Mouse (Mus musculus) embryonic facial prominence, embryonic 15.5 days (tissue): ENCODE measurements around the gene Dyrk1a. TPM values are rescaled to one million over a fixed set of nuclear protein-coding genes. Genes with fewer than 3 reads are reported as not detected.
A peak's percentile ranks its signal among the peaks of the same experiment; 100 is the strongest.

ENCODE experiments used
- ATAC-seq: fragments of 200-750 bp; cut with Nextera tagmentation; 2 replicates; pipeline ENCODE4 v1.8.0; 2017; ENCODE audit warnings: low read depth, moderate TSS enrichment; ENCODE audit not compliant: insufficient number of reproducible peaks, low FRiP score, low TSS enrichment
- H3K27ac ChIP-seq: fragments of 300-500 bp; sonication (generic); replicated peaks from 2 replicates; pipeline ENCODE4 v1.5.1; 2015; ENCODE audit warnings: mild to moderate bottlenecking, inconsistent platforms
- H3K27me3 ChIP-seq: fragments of 300-500 bp; sonication (generic); 2 replicates; pipeline ENCODE4 v1.6.1; 2015; ENCODE audit warnings: inconsistent platforms
- H3K36me3 ChIP-seq: fragments of 300-500 bp; sonication (generic); 2 replicates; pipeline ENCODE4 v1.6.1; 2015; ENCODE audit warnings: mild to moderate bottlenecking, inconsistent platforms
- H3K4me1 ChIP-seq: fragments of 300-500 bp; sonication (generic); 2 replicates; pipeline ENCODE4 v1.6.1; 2015; ENCODE audit warnings: inconsistent platforms
- H3K4me2 ChIP-seq: fragments of 300-500 bp; sonication (generic); replicated peaks from 2 replicates; pipeline ENCODE4 v1.6.1; 2015; ENCODE audit warnings: mild to moderate bottlenecking, inconsistent platforms
- H3K4me3 ChIP-seq: fragments of 300-500 bp; sonication (generic); replicated peaks from 2 replicates; pipeline ENCODE4 v1.5.1; 2015; ENCODE audit warnings: mild to moderate bottlenecking, inconsistent platforms
- H3K9ac ChIP-seq: fragments of 300-500 bp; sonication (generic); 2 replicates; pipeline ENCODE4 v1.6.1; 2015; ENCODE audit warnings: inconsistent platforms
- H3K9me3 ChIP-seq: fragments of 300-500 bp; sonication (generic); replicated peaks from 2 replicates; pipeline ENCODE4 v1.6.1; 2016; ENCODE audit warnings: inconsistent platforms
- WGBS: fragments of 180-500 bp; shearing (Covaris S2); methylation state at CpG from one replicate; pipeline ENCODE4 v1.1.7; 2015; 5-methylcytosine and 5-hydroxymethylcytosine counted together
- polyA plus RNA-seq: library from polyadenylated mRNA; unstranded; fragments of >200 nt; fragmentation: Nextera tagmentation; extraction: Ambion mirVana; gene quantifications from 2 replicates; pipeline ENCODE4 v1.2.1, GENCODE M21; 2015

Gene Dyrk1a
- polyA plus RNA-seq, 1 experiment from 2014 or later, result 9.1 TPM

DNA sequence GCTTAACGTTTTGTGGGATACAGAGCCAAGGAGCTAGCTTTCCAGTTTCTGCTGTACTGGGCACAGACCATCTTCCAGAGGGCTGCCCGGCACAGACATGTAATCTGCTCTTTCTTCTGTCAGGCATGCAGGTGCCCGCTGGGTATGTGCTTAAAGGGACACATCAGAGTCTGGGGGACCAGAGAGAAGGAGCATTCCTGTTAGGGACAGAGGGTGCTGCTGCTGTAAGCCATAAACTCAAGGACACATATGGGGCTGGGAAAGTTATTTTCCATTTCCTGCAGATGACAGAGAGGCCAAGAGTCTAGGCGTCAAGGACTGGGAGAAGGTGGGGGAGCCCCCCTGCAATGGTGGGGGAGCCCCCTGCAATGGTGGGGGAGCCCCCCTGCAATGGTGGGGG lies 149.7 kb downstream of the Dyrk1a start:
- no peak overlapping the region for H3K4me2 ChIP-seq
- H3K9me3 ChIP-seq, result no peaks in the 10 kb centered on the region
- H3K9ac ChIP-seq, result no peak overlapping the region
- no peak for ATAC-seq
- peaks cover 19% of the 10 kb centered on the region; the same call in 1 of the 2 replicates for H3K4me1 ChIP-seq
- H3K27me3 ChIP-seq, result 0 out of 2 replicates have a peak, but pooled peaks cover 3% of the 10 kb centered on the region
- 58% methylated on average over 4 of the region's 4 CpGs for WGBS
- no peak overlapping the region for H3K4me3 ChIP-seq
- no peaks in the 10 kb centered on the region for H3K36me3 ChIP-seq
- H3K27ac ChIP-seq, result no peak overlapping the region

DNA sequence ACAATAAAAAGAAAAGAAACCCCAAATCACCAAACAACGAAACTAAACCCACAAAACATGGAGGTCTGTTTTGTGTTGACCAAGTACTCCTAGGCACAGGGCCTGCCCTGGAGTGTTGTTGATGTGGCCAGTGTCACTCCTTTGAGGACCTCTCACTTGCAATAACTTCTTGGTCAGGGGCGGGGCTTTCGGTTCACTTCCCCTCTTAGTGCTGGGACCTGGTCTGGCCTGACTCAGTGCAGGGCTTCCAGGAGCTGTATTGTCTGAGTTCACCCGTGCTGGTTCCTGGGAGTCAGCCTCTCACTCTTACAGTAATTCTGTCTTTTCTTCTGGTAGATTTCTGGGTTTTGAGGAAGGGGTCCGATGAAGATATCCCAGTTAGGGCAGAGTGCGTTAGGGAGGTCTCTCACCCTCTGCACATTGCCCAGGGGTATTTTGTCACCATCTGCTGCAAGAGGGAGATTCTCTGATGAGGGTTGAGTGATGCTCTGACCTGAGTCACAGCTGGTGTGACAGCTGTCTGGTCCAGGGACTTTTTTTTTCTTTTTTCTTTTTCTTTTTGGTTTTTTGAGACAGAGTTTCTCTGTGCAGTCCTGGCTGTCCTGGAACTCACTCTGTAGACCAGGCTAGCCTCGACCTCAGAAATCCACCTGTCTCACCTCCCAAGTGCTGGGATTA lies 150.8 kb downstream of the Dyrk1a start:
- H3K9ac ChIP-seq, result no peak overlapping the region
- H3K9me3 ChIP-seq, result no peaks in the 10 kb centered on the region
- no peaks in the 10 kb centered on the region for H3K36me3 ChIP-seq
- no peak overlapping the region for H3K4me2 ChIP-seq
- H3K4me1 ChIP-seq, result peaks cover 26% of the 10 kb centered on the region
- ATAC-seq, result no peak
- no peak overlapping the region for H3K4me3 ChIP-seq
- 59% methylated on average over 7 of the region's 7 CpGs for WGBS
- no peak overlapping the region for H3K27ac ChIP-seq
- 0 out of 2 replicates have a peak, but pooled peaks cover 3% of the 10 kb centered on the region for H3K27me3 ChIP-seq

DNA sequence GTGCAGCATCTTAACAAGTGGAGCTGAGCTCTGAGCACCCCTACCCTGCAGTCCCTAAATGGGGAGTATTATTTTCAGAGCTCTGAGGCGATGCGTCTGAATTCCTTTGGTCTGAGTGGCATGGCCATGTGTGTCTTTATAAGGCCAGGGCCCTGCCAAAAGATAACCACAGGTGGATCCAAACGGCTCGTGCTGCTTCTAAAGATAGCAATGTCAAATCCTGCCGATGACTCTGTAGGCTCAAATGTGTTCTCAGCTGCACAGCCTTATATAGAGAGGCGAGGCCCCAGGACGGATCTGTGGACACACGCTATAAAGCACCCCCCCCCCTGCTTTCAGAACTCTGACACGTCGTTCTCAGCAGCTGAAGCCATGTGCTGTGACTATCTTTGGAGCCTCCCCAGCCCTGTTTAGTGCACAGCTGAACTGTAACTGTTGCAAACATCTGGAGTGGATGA lies 151.8 kb downstream of the Dyrk1a start:
- peak; percentile 55 for ATAC-seq
- Histone ChIP-seq H3K36me3 (no peaks in the 10 kb centered on the region), H3K27me3 (0 out of 2 replicates have a peak, but pooled peaks cover 3% of the 10 kb centered on the region), H3K9me3 (no peaks in the 10 kb centered on the region), H3K9ac (no peak overlapping the region), H3K4me1 (peaks cover 26% of the 10 kb centered on the region), H3K27ac (no peak overlapping the region), H3K4me2 (no peak overlapping the region), H3K4me3 (no peak overlapping the region)
- 64% methylated on average over 10 of the region's 10 CpGs for WGBS

DNA sequence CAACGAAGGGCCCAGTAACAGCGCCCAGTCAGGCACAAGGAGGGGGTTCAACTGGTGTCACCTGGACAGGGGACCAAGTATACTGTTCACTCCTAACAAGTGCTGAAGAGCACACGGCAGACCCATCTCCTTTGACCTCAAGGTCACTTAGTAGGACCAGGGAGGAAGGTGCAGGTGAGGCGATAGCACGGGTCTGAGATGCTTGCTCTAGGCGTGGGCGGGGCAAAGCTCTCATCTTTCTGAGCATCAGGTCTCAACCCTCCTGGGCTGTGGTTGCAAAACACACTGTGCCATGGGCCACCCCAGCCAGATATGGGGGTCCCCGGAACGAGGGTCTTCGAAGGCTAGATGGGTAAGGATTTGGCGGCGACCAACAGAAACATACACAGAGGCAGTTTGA lies 153.1 kb downstream of the Dyrk1a start:
- no peak overlapping the region for H3K9ac ChIP-seq
- H3K27me3 ChIP-seq, result 0 out of 2 replicates have a peak, but pooled peaks cover 3% of the 10 kb centered on the region
- no peak overlapping the region for H3K4me2 ChIP-seq
- H3K27ac ChIP-seq, result no peak overlapping the region
- ATAC-seq, result no peak
- 77% methylated on average over 12 of the region's 12 CpGs for WGBS
- no peak overlapping the region for H3K4me3 ChIP-seq
- no peaks in the 10 kb centered on the region for H3K9me3 ChIP-seq
- peaks cover 26% of the 10 kb centered on the region for H3K4me1 ChIP-seq
- H3K36me3 ChIP-seq, result no peaks in the 10 kb centered on the region

DNA sequence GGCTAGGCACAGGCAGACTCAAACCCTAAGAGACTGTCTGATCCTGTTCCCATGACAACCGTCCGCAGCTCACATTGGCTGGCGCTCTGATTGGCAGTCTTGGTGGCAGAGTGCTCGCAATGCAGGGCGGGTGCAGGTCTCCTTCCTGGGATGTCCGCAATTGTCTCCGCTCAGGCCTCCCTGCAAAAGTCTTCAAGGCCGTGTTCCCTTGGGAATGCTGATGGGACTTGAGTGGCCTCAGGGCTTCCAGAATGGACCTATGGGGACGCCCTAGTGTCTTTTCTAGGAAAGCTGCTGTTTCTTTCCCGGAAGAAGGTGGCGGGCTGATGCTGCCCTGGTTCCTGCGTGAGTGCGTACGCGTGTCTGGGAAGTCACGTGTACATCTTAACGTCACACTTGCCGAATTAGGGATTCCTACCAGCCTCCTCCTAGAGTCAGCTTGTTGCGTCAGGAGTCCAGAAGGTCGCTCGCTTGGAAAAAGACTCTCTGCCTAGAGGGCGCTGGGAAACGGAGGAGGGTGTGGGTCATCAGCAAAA lies 154.3 kb downstream of the Dyrk1a start:
- peaks cover 18% of the 10 kb centered on the region for H3K4me1 ChIP-seq
- H3K4me3 ChIP-seq, result peak overlapping the region; percentile 51
- peak overlapping the region; percentile 28; the same call in 1 of the 2 replicates for H3K9ac ChIP-seq
- peak overlapping the region; percentile 23; the same call in 1 of the 2 replicates for H3K27ac ChIP-seq
- H3K4me2 ChIP-seq, result peak overlapping the region; percentile 76
- ATAC-seq, result peak; percentile 80; the same call in 1 of the 2 replicates
- H3K27me3 ChIP-seq, result 0 out of 2 replicates have a peak, but pooled peaks cover 3% of the 10 kb centered on the region
- WGBS, result 1% methylated on average over 23 of the region's 23 CpGs
- no peaks in the 10 kb centered on the region for H3K36me3 ChIP-seq
- H3K9me3 ChIP-seq, result 0 out of 2 replicates have a peak, but pooled peaks cover 3% of the 10 kb centered on the region

DNA sequence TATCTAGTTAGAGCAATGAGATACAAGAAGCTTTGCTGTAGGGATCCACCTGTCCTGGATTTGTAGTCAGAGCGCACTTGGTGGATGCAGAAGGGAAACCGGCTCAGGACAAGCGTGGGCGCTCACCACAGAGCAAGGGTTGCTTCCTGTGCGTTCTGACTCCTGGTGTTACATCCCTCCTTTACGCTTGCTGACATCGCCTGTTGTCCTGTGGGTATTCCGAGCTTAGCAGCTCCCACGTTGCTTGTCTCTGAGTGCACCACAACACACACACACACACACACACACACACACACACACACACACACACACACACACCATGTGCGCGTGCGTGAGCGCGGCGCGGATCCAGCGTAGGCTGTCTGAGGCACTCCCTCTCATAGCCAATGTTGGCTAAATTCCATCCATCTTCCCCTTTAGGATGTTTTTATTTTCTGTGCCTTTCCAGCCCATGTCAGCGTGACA lies 155.0 kb downstream of the Dyrk1a start:
- Histone ChIP-seq H3K4me1 (peaks cover 15% of the 10 kb centered on the region), H3K9me3 (0 out of 2 replicates have a peak, but pooled peaks cover 5% of the 10 kb centered on the region), H3K27me3 (0 out of 2 replicates have a peak, but pooled peaks cover 3% of the 10 kb centered on the region), H3K9ac (peak overlapping the region; percentile 28), H3K36me3 (no peaks in the 10 kb centered on the region), H3K4me3 (peak overlapping the region; percentile 51), H3K4me2 (peak overlapping the region; percentile 76), H3K27ac (peak overlapping the region; percentile 23; the same call in 1 of the 2 replicates)
- WGBS, result under 1% methylated on average over 18 of the region's 18 CpGs
- no peak for ATAC-seq

DNA sequence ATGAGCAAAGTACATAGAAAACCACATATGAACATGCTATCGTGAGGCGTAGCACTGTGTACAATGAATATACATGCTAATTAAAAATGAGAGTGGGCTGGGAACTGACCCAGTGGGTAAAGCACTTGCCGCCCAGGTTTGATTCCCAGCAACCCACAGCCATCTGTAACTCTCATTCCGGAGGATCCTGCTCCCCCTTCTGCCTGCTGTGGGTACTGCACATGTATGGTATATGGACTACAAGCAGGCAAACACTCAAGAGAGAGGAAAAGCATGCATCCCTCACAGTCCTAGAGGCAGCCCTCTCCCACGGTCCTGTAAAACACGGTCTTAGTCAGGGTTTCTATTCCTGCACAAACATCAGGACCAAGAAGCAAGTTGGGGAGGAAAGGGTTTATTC lies 159.4 kb downstream of the Dyrk1a start:
- 88% methylated on average over 6 of the region's 6 CpGs for WGBS
- H3K27ac ChIP-seq, result no peak overlapping the region
- H3K36me3 ChIP-seq, result no peaks in the 10 kb centered on the region
- H3K4me3 ChIP-seq, result no peak overlapping the region
- H3K27me3 ChIP-seq, result no peaks in the 10 kb centered on the region
- H3K9ac ChIP-seq, result no peak overlapping the region
- no peak overlapping the region for H3K4me2 ChIP-seq
- H3K9me3 ChIP-seq, result 0 out of 2 replicates have a peak, but pooled peaks cover 5% of the 10 kb centered on the region
- peaks cover 9% of the 10 kb centered on the region for H3K4me1 ChIP-seq
- no peak for ATAC-seq

DNA sequence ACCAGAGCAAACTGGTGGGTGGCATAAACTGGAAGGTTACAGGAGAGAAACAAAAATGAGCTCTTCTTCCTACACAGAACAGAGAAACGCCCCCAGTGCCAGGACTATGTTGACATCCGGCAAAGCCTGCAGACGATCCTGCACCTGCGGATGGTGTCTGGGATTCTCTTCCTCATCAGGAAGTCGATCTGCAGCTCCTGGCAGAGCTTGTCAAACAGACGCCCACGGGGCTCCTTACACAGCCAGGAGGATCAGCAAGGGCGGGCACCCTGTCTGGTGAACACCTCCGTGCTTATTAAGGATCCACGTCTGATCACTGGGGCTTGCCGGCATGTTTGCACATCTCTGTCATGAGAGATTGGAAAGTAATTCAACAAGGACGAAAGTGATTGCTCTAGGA lies 161.2 kb downstream of the Dyrk1a start:
- Histone ChIP-seq H3K4me1 (no peaks in the 10 kb centered on the region), H3K27me3 (no peaks in the 10 kb centered on the region), H3K4me3 (no peak overlapping the region), H3K36me3 (no peaks in the 10 kb centered on the region), H3K4me2 (no peak overlapping the region), H3K9ac (no peak overlapping the region), H3K9me3 (0 out of 2 replicates have a peak, but pooled peaks cover 5% of the 10 kb centered on the region), H3K27ac (no peak overlapping the region)
- ATAC-seq, result no peak
- WGBS, result 57% methylated on average over 12 of the region's 12 CpGs

DNA sequence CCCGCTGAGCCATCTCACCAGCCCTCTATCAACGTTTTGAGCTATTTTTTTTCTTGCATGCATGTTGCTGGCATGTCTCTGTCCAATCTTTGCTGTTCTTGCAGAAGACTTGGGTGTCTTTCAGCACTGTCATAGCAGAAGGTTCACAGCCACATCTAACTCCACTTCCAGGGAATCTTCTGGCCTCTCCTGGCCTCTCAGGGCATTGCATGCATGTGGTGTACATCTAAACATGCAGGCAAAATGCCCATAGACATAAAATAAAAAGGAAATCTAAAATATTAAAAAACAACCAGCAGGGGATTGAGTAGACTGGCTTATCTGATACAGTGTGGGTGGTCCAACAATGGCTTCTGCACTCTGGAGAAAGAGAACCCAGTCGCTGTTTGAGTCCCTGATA lies 165.7 kb downstream of the Dyrk1a start:
- 64% methylated on average over 3 of the region's 3 CpGs for WGBS
- H3K4me1 ChIP-seq, result no peaks in the 10 kb centered on the region
- H3K27me3 ChIP-seq, result no peaks in the 10 kb centered on the region
- no peak for ATAC-seq
- H3K9me3 ChIP-seq, result no peaks in the 10 kb centered on the region
- no peak overlapping the region for H3K9ac ChIP-seq
- no peak overlapping the region for H3K4me3 ChIP-seq
- no peaks in the 10 kb centered on the region for H3K36me3 ChIP-seq
- no peak overlapping the region for H3K4me2 ChIP-seq
- H3K27ac ChIP-seq, result no peak overlapping the region

DNA sequence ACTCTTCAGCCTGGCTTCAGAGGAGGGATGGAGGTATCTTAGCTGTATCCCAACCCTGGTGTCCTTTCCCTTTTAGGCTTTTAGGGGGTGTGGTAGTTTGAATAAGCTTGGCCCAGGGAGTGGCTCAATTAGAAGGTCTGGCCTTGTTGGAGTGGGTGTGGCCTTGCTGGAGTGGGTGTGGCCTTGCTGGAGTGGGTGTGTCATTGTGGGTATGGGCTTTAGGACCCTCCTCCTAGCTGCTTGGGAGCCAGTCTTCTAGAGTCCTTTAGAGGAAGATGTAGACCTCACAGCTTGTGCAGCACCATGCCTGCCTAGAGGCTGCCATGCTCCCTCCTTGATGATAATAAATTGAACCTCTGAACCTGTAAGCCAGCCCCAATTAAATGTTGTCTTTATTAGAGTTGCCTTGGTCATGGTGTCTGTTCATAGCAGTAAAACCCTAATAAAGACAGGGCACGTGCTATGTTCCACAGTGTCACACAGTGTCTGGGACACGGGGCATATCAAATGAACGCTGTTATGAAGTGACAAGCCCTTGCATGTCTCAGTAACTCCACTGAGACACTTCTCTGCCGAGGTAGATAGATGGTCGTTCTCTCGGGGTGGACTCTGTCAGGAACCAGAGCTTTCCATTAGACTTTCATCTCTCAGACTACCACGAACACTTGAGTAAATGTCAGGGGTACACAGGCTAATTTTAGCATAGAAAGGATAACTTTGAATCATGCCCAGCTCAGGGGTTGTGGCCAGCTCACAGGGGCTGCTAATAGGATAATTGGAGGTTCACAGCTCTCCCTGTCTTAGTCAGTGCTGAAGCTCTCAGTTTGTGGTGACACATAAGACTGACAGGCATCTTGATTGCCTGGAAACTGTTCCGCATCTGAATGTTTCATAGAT lies 166.9 kb downstream of the Dyrk1a start:
- H3K36me3 ChIP-seq, result no peaks in the 10 kb centered on the region
- H3K4me1 ChIP-seq, result no peaks in the 10 kb centered on the region
- no peak overlapping the region for H3K4me3 ChIP-seq
- no peaks in the 10 kb centered on the region for H3K27me3 ChIP-seq
- 66% methylated on average over 8 of the region's 8 CpGs for WGBS
- no peak overlapping the region for H3K9ac ChIP-seq
- peak; percentile 74; the same call in 1 of the 2 replicates for ATAC-seq
- no peak overlapping the region for H3K27ac ChIP-seq
- no peak overlapping the region for H3K4me2 ChIP-seq
- no peaks in the 10 kb centered on the region for H3K9me3 ChIP-seq

DNA sequence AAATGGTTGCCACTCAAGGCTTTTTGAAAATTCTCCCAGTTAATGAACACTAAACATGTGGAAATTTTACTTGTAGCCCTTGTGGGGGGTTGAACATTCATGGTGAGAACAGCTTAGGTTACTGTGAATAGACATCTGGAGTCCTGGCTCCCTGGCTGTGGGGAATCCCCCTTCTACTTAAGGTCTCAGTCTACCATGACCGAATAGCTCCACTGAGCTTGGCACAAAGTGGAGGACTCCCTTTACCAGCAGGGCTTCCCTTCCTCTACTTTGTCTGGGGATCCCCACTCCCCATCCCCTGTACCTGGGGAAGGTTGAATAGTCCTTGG lies 167.5 kb downstream of the Dyrk1a start:
- H3K36me3 ChIP-seq, result no peaks in the 10 kb centered on the region
- no peak overlapping the region for H3K4me3 ChIP-seq
- ATAC-seq, result no peak
- 76% methylated on average over 1 of the region's 1 CpGs for WGBS
- H3K27ac ChIP-seq, result no peak overlapping the region
- H3K27me3 ChIP-seq, result no peaks in the 10 kb centered on the region
- no peaks in the 10 kb centered on the region for H3K4me1 ChIP-seq
- no peak overlapping the region for H3K9ac ChIP-seq
- no peak overlapping the region for H3K4me2 ChIP-seq
- no peaks in the 10 kb centered on the region for H3K9me3 ChIP-seq
